14 mouse cellular contexts compared by ENCODE assay signal in genomic region chr2:44638157-44638556, GRCm38 (mm10).
"Had no signal": no experiment of that assay in that cellular context is flagged by ENCODE, and none has a peak within 500 bp of the region (broad histone marks: within the 10 kb centered on the region; RNA-seq: fewer than 3 reads in every experiment).

No protein-coding gene starts in this region.

- H3K4me1 ChIP-seq: liver, embryonic 13.5 days; midbrain, embryonic 12.5 days had no signal

- H3K9me3 ChIP-seq: liver, embryonic 13.5 days; midbrain, embryonic 12.5 days had no signal

- H3K36me3 ChIP-seq: liver, embryonic 13.5 days; midbrain, embryonic 12.5 days had no signal

- H3K27ac ChIP-seq: kidney, postnatal 0 days; layer of hippocampus, adult 2 months; liver, embryonic 13.5 days; macrophage; midbrain, embryonic 12.5 days had no signal

- DNase-seq: kidney, adult 2 months; kidney, postnatal 25 days; layer of hippocampus, adult 9-11 months; liver, embryonic 13.5 days; lung, adult 2 months; lung, postnatal 14 days; thymus, adult 18-20 months; thymus, postnatal 36 days had no signal

- H3K4me2 ChIP-seq: liver, embryonic 13.5 days; midbrain, embryonic 12.5 days had no signal

- H3K27me3 ChIP-seq: liver, embryonic 13.5 days; midbrain, embryonic 12.5 days had no signal

- ATAC-seq: intestine, postnatal 0 days had no signal

- H3K4me3 ChIP-seq: layer of hippocampus, adult 2 months; liver, embryonic 13.5 days; midbrain, embryonic 12.5 days; myocyte had no signal

- H3K9ac ChIP-seq: liver, embryonic 13.5 days; midbrain, embryonic 12.5 days had no signal
